Mouse (Mus musculus): ENCODE results near the gene Pax6. TPM values are rescaled to one million over a fixed set of nuclear protein-coding genes. Genes with fewer than 3 reads are reported as not detected.

The Pax6 gene
- not detected in 2 replicates for total RNA-seq (2014; fragmentation: Nextera tagmentation)
- not detected in 2 replicates for total RNA-seq (2017)

- ATAC-seq (replicated peaks; ENCODE audit: low FRiP score, low TSS enrichment, poor library complexity, severe bottlenecking) = peak; percentile 38
These were observed at the start of gene Pax6 for GRCm38 (mm10) chr2:105668271-105669270. TSS of gene Pax6 (plus strand) at chr2:105668900.

GRCm38 (mm10) chr2:105648933-105649332 is 19.8 kb upstream of the Pax6 start:
- ATAC-seq (replicated peaks; ENCODE audit: low FRiP score, low TSS enrichment, poor library complexity, severe bottlenecking) = no peak

GRCm38 (mm10) chr2:105656456-105656855 is 12.2 kb upstream of the Pax6 start:
- no peak for ATAC-seq (replicated peaks; ENCODE audit: low FRiP score, low TSS enrichment, poor library complexity, severe bottlenecking)

- ATAC-seq (replicated peaks; ENCODE audit: low FRiP score, low TSS enrichment, poor library complexity, severe bottlenecking) = no peak
These were observed 9.3 kb upstream of the Pax6 start for GRCm38 (mm10) chr2:105659350-105659749.

GRCm38 (mm10) chr2:105659926-105660873 is 8.5 kb upstream of the Pax6 start:
- no peak; the same call in 1 of the 2 replicates for ATAC-seq (replicated peaks; ENCODE audit: low FRiP score, low TSS enrichment, poor library complexity, severe bottlenecking)

GRCm38 (mm10) chr2:105660874-105661622 is 7.7 kb upstream of the Pax6 start:
- no peak for ATAC-seq (replicated peaks; ENCODE audit: low FRiP score, low TSS enrichment, poor library complexity, severe bottlenecking)

- ATAC-seq (replicated peaks; ENCODE audit: low FRiP score, low TSS enrichment, poor library complexity, severe bottlenecking) = no peak
These were observed 7.1 kb upstream of the Pax6 start for GRCm38 (mm10) chr2:105661623-105662066.

- ATAC-seq (replicated peaks; ENCODE audit: low FRiP score, low TSS enrichment, poor library complexity, severe bottlenecking) = no peak
These were observed 6.6 kb upstream of the Pax6 start for GRCm38 (mm10) chr2:105662121-105662520.

- no peak for ATAC-seq (replicated peaks; ENCODE audit: low FRiP score, low TSS enrichment, poor library complexity, severe bottlenecking)
These were observed 6.1 kb upstream of the Pax6 start for GRCm38 (mm10) chr2:105662606-105663005.

- no peak for ATAC-seq (replicated peaks; ENCODE audit: low FRiP score, low TSS enrichment, poor library complexity, severe bottlenecking)
These were observed 5.6 kb upstream of the Pax6 start for GRCm38 (mm10) chr2:105663101-105663511.

- ATAC-seq (replicated peaks; ENCODE audit: low FRiP score, low TSS enrichment, poor library complexity, severe bottlenecking) = no peak
These were observed 3.7 kb upstream of the Pax6 start for GRCm38 (mm10) chr2:105664996-105665395.

- ATAC-seq (replicated peaks; ENCODE audit: low FRiP score, low TSS enrichment, poor library complexity, severe bottlenecking) = no peak
These were observed 3.0 kb upstream of the Pax6 start for GRCm38 (mm10) chr2:105665491-105666250.

GRCm38 (mm10) chr2:105666331-105666730 is 2.4 kb upstream of the Pax6 start:
- 0 out of 2 replicates have a peak, but pooled peaks have one; percentile 3 for ATAC-seq (replicated peaks; ENCODE audit: low FRiP score, low TSS enrichment, poor library complexity, severe bottlenecking)

- peak; percentile 9; the same call in 1 of the 2 replicates for ATAC-seq (replicated peaks; ENCODE audit: low FRiP score, low TSS enrichment, poor library complexity, severe bottlenecking)
These were observed 1.7 kb upstream of the Pax6 start for GRCm38 (mm10) chr2:105666763-105667625.

GRCm38 (mm10) chr2:105667626-105667950 is 1.1 kb upstream of the Pax6 start:
- 0 out of 2 replicates have a peak, but pooled peaks have one; percentile 36 for ATAC-seq (replicated peaks; ENCODE audit: low FRiP score, low TSS enrichment, poor library complexity, severe bottlenecking)

- ATAC-seq (replicated peaks; ENCODE audit: low FRiP score, low TSS enrichment, poor library complexity, severe bottlenecking) = no peak
These were observed 716 bp downstream of the Pax6 start for GRCm38 (mm10) chr2:105669371-105669861.

All from megakaryocyte-erythroid progenitor cell, adult 5-6 weeks (primary cell).